Mouse (Mus musculus): ENCODE results near the gene Ice1. TPM values are rescaled to one million over a fixed set of nuclear protein-coding genes. Genes with fewer than 3 reads are reported as not detected.

The Ice1 gene
- 10 to 100 TPM; 25.6 to 27.2 TPM for total RNA-seq (2021)

DNA sequence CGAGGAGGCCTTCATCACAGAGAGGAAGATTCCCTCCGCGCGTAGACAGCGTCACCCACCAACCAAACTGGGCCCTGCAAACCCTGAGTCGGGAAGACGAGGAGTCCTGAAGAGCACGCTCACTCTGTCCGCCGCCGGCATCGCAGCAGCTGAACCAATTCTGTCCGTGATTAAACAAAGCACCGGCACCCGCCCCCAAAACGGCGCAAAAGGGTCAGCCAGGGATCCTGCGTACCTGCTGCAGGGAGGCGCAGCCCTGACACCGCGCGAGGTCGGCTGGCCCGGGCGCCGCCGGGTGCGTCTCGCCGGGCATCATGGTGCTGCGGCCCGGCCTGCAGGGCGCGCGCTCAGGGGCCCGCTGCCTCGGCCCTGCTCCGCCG is at the start of gene Ice1:
Gene Ice1 (minus strand): TSS at position 353 of the 380 bp plus-strand sequence.
- intact Hi-C loops (cut with DNase I): no loop called here
- no peak for DNase-seq

DNA sequence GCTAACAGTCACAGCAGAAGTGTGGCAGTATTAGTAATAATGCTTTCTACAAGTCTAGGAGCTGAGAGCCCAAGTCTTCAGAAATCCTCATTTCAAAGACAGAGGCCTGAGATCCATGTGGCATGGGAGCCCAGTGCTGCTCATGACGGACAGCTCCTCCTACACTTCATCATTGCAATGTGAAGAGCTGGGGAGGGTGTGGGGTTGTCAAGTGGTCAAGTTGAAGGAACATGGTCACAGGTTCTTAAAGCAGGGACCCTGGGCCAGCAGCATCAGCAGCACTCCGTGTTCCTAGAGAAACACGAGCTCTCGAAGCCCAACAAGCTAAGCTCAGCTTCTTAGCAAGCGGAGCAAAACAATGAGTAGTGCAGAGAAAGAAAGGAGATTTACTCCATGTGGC is 48.4 kb upstream of the Ice1 start:
- intact Hi-C loops (cut with DNase I): no loop called here
- DNase-seq: no peak

DNA sequence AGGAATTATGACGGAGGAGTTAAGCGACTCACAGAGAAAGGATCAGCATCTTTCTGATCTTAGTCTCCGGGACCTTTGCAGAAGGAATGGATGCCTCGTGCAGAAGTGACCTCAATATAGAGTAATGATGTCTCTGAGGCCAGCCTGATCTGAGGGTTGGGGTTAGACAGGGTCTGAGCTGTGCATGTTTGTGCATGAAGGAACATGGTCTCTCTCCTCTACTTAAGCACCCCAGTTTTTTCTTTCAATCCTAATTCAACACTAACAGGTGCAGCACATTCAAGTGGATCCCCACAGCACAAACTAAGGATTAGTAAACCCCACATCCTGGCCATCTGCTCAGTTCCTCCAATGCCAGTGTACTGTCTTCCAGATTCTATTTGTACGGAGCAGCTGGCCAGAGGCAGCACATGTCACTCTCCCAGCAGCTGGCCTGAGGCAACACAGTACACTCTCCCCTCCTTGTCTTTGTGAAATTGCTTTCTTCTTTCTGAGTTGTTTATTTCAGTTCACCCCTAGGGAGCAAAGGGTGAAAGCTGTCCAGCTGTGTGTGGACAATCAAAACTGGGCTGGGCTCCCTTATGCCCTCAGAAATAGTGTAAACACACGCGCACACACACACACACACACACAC is 47.7 kb upstream of the Ice1 start:
- intact Hi-C loops (cut with DNase I): no loop called here
- no peak for DNase-seq

DNA sequence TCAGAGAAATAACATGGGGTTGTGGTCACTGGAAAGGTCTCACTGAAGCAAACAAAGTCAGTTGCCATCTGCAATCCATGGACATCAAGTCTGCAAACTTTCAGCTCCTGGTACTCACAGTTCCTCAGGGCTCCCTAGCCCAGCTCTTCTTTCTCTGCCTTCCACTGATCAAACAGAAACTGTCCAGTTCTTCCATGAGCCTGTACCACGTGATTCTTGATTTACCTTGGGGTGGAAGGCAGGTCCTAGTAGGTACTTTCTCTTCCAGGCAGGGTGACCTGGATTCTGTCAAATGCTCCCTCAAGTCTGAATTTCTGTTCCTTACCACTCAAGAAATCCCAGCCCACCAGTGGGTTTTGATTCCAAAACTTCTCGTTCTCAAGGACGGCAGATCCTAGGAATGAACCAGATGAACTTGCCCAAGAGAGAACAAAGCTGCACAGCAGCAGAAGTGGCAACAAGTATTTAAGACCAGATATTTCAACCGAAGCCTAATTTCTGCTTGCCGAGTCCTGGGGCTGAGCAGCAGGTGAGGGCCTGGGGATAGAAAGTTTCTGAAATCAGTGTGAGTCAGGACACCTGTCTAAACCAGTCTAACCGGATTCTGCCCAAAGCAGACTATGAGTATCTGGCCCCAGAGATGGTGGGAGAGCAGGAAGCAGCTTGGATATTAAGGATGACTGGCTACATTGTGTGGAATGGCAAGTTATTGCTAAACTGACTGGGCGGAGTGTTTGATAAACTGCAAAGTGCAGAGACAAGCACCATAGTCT is 44.2 kb upstream of the Ice1 start:
- intact Hi-C loops (cut with DNase I): no loop called here
- DNase-seq: no peak

DNA sequence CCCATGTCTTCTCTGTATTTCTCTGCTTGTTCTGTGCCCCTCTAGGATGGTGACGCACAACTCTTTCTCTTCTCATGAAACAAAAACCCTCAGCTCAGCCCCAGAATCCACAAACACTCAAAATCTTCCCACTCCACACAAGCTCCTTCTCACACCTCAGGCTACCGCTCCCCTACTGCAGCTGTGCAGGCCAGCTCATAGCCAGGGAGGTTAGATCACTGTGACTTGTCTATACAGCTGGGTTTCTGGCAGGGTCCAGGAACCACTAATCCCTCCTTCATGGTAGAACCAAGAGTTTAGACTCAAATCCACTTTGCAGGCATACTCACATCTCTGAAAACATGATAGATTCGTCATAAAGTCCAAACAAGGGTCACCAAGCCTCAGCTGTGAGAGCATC is 42.9 kb upstream of the Ice1 start:
- intact Hi-C loops (cut with DNase I): no loop called here

DNA sequence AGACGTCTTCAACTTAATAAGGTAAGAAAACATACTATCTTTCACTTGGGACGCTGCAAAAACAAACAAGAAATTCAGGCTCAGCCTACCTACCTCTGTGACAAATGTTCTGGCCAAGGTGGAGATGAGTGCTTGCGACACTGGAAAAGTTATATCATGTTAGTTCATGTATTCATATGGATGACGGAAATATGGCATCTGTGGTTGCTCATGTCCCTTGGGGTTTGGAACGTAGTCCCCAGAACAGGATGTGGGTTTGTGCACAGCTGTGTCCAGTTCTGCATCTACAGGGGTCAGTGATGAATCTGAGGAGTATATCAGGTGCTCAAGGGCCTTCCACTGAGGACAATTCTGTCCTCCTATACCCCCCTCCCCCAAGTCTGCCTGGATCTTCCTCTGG is 40.3 kb upstream of the Ice1 start:
- intact Hi-C loops (cut with DNase I): no loop called here
- DNase-seq: no peak

More for the DNA sequence above, 42.9 kb upstream of the Ice1 start:
- DNase-seq: no peak

DNA sequence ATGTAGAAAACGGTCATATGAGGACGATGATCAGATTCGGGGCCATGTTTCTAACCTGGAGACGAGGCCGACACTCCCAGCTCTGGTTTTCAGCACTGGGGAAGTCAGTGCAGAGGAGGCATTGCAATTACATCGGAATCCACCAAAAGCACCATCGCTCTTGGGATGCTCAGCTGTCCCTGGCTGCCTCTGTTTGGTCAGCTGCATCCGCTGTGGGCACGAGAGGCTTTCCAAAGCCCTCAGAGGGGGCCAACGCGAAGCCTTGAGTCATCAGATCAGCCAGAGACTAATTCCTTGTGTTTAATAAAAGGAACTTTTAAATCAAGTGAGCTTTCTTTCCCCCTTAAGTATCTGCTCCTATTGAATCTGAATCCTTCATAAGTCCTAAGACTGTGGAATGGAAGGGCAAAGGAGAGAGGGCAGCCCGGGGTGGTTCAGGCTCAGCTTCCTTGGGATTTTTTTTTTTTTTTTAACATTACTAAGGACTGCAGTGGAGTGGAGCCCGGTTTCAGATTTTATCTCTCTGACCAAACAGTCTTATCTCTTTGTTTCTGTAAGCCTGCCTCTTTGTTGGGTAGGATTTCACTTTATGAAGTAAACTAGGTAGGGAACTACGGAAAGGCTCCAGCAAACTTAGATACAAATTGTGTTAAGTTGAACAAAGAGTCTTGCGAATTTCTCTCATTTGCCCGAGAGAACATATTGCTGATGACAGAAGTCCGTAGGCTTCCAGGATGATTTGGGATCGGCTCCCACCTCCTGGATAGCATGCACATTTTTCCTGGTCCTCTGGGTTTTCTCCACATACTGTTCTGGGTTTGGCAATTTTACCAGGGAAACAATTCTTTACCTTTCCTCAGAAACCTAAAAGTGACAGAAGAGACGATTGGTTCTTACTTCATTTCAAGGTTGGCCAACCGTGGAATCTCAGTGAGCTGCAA is 39.1 kb upstream of the Ice1 start:
- DNase-seq: no peak
- intact Hi-C loops (cut with DNase I): no loop called here

DNA sequence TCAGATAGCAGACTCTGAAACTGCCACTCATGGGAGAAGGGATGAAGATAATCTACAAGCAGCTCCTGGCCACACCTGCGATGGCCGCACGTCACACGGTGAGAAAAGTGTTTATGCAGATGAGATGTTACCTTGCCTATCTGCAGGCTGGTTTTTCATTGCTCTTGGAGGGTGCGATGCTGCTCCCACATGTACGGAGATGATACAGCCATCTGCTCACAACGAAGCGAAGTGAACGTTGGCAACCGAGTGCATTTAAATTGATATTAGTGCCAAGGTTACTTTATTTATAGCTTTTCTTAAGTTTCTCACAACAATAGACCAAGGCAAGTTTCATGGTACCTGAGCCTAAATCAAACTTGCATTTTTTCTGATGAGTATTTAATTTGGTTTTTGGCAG is 37.6 kb upstream of the Ice1 start:
- intact Hi-C loops (cut with DNase I): no loop called here
- no peak for DNase-seq

DNA sequence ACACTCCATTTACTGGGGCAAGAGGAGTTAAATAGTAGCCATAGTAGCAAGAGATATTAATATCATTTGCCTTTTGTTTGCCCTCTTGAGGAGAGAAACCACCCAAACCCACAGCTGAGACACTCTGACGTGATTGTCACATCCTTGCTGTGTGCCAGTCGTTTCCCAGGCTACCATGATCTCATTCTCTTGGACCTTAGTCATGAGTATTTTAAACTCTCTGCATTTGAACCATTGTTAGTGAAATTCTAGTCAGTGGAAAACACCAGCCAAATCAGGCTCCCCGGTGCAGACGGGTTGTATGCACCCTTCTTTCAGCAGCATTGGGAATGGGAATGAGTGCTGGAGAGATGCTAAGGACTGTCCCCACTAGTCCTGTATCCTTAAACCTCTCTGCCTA is 32.6 kb upstream of the Ice1 start:
- no peak for DNase-seq
- intact Hi-C loops (cut with DNase I): no loop called here

DNA sequence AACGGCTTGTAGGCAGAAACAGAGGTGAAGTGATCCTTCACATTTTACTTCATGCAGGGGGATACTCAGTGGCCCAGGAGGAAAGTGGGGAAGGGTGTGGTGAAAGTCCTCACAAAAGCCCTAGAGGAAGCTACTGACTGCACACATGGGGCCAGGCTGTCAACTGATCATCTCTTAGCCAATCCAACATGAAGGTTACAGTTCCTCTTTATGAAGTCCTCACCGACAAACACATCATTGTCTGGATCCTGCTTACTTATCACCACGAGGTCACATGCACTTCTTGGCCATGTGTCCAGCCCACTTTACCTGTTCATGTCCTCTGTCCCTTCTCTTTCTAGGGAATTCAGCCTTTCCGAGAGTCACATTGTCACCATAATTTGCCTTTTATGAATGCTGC is 22.3 kb upstream of the Ice1 start:
- DNase-seq: no peak
- intact Hi-C loops (cut with DNase I): no loop called here

DNA sequence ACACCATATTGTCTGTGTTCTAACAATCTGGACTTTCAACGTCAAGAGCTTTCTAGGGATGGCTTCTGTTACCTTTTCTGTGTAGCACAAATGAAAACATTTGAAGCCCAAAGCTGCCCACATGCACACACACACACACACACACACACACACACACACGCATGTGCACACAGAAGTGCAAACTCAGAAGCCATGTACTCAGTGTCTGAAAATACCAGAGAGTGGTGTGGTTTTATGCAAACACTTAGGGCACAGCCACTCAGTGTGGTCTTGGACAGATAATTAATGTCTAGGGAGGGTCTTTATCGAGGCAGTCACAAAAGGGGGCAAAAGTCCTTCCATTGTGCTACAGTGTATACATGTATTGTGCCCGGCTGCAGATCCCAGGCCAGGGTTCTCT is 19.3 kb upstream of the Ice1 start:
- intact Hi-C loops (cut with DNase I): no loop called here
- DNase-seq: no peak

DNA sequence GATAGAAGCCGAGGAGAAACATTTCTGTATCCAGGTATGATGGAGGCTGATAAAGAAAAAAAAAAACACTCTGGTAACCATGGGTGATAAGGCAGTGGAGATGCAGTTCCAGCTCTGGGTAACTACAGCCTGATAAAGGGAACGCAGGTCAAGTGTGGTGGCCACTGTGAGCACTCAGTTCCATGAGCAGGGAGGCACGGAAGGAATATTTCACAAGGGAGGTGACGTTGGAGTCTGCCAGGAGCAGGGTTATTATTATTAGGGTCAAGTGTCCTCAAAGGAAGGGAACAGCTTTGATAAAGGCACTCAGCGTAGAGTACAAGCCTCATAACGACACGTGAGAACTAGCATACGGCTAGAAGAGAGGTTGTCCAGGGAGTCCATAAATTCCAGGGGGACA is 18.9 kb upstream of the Ice1 start:
- intact Hi-C loops (cut with DNase I): no loop called here
- DNase-seq: no peak

DNA sequence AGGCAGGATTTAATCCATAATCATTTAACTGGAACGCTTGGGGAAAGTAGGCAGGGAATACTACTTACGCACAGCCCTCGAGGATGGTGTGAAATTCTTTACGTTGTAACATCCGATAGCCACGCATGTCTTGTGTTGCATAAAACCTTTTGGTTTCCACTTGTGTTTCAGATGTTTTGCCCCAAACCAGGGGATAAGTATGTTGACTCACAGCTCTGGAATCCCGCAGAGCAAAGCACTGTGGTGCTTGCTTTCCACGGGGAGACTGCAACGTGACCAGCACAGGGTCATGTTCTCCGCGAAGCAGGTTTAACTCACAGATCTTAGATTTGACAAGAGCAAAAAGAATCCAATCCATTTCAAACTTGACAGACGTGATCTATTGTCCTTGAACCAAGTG is 18.1 kb upstream of the Ice1 start:
- no peak for DNase-seq
- intact Hi-C loops (cut with DNase I): no loop called here

DNA sequence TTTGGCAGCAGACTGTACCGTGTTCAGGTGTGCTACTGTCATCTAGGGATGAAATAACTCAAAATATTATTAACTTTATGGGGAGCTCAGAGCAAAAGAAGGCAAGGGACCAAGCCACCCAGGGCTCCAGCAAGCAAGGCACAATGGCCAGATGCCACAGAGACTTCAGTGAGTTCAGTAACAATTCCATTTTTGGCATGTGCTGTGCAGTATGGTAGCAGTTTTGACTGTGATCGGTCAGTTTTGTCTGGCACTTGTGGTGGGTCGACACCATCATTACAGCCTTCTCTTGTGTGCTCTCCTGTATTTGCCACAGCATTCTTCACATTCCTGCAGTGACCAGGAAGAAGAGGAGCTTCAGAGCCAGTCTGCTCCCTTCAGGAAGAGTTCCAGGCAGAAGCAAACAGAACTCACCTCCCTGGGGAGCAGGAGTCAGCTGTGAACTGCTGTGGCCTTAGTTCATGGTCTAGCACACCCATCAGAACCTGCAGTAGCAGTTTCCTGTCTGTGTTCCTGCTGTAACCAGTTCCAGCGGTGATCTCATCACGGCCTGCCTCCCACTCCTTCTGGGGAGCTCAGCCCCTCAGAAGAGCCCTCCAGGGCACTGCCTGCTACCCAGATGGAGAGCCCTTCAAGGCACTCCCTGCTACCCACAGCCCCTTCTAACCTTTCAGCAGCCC is 16.8 kb upstream of the Ice1 start:
- intact Hi-C loops (cut with DNase I): no loop called here

DNA sequence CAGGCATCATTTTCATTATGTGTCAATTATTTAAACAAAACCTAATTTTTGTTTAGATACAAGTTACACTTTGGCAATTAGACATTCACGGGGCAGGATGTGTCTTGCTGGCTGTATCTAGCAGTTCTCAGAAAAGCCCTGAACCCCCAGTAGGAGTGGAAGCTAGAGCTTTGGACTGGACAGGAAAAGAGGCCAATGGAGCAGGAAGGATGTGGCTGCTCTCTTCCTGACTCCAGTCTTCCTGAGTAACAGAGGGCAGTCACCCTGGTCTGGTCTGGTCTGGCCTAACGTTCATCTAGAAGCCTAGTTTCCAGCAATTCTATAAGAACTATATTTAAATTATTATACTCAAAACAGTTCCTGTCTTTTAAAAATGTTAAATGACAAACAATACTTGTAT is 16.0 kb upstream of the Ice1 start:
- intact Hi-C loops (cut with DNase I): no loop called here
- no peak for DNase-seq

More for the DNA sequence above, 16.8 kb upstream of the Ice1 start:
- DNase-seq: peak; percentile 43 to 47

DNA sequence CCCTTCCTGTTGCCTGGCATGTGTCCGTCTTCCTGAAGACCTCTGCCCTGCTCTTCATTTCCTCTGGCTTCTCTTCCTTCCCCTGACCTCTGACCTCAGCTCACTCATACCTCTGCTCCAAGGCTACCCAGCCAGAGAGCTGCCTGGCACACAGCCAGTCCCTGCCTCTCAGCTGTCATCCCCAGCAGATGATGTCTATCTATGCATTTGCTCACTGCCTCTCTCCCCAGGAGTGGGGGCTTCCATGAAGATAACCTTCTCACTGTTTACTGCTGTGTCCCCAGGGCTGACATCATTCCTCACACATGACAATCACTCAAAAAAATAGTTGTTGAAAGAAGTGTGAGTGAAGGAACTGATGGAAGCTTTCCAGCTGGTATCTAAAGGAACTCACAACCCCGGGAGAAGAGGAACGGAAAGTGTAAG is 12.6 kb upstream of the Ice1 start:
- intact Hi-C loops (cut with DNase I): no loop called here
- DNase-seq: peak in 1 of 2 experiments; percentile 26

DNA sequence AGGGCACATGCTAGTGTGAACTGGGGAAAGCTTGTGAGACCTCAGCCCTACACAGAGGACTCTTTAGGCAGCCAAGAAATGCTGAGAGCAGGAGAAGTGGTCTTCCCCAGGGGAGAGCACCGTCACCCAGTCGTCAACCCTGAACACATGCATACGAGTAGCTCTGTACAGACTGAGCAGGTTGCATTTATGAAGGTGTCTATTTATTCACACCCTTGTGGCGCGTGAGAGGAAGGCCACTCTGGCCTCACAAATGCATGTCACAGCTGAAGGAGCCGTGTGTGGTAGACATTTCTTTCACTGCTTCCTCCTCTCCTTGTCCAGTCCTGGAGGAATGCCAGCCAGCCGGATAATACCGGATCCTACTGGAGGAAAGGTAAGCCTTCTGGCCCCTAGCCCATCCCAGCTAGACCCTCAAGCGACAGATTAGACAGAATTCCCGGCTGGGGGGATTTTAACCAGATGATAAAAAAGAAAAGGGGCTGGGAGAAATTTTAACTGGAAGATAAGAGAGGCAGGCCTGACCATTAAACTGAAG is 8.6 kb upstream of the Ice1 start:
- DNase-seq: no peak
- intact Hi-C loops (cut with DNase I): no loop called here

DNA sequence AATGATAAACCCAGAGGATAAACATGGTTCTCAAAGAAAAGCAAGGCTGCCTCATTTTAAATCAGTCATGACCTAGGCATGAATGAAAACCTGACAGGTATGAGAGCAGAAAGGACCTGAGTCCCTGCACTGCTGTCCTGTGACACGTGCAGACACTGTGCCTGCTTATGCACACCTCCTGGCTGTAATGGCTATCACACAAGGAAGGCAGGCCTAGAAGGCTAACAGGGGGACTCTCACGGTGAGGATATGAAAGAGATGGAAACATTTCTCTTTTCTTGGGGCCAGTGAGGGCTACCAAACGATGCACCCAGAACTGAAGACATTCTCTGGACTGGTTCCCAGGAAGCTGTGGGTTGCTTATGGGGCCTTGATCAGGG is 6.6 kb upstream of the Ice1 start:
- DNase-seq: no peak
- intact Hi-C loops (cut with DNase I): no loop called here

DNA sequence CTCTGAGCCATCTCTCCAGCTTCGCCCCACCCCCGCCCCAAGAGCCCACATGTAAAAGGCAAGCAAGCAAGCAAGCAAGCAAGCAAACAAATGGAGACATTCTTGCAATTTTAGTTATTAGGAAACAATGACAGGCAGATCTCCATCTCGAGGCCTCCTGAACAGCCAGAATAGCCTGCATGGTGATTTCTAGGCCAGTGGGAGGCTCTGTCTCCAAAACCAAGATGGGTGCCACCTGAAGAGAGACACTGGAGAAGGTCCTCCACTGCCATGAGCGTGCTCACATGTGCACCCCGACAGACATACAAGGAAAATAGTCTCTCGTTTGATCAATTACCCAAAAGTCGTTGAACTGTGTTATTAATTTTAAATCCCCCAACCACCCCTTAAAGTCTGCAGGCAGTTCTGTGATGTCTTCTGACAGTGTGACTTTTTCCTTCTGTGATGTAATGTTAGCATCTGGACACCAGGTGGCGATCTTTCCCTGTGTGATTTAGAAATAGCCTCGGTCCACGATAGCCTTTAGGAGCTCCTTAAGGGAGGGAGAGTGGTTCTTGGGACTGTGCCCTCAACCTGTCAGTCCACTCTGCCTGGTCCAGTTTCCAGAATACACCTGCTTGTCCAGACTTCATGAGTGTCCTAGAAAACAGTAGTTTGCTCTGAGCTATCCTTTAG is 6.1 kb upstream of the Ice1 start:
- intact Hi-C loops (cut with DNase I): loop anchor here (1.0 to 2.0 kb wide), 4 partner anchors 33 to 357 kb away; no protein-coding TSS in a partner anchor
- peak; percentile 62 to 64 for DNase-seq

DNA sequence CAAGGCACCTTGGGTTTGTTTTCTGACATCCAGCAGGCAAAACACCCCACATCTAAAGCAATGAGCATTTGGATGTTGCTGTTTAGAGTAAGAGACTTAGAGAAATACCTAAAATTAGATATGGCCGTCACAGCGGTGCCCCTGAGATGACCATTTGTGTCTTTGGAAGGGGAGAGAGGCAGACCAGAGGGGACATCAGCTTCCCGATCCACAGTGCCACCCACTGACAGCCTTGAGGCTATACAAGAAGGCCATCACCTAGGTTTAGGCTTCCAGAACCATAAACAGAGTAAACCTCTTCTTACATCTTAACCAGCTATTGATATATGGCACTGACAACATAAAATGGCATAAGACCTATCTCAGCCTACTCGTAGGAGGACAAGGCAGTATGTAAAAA is 4.5 kb upstream of the Ice1 start:
- intact Hi-C loops (cut with DNase I): loop anchor here (2.0 kb wide), 2 partner anchors 31 to 359 kb away; no protein-coding TSS in a partner anchor
- DNase-seq: no peak

All from heart, postnatal 36 days (tissue).